Mouse (Mus musculus) adrenal gland, adult 8-10 months (tissue): ENCODE data around the gene Tmem37. TPM values are rescaled to one million over a fixed set of nuclear protein-coding genes. Genes with fewer than 3 reads are reported as not detected.
A peak's percentile ranks its signal among the peaks of the same experiment; 100 is the strongest.

Experiments used
- DNase-seq: peaks from one replicate; pipeline ENCODE4 v3.0.0; 2022
- total RNA-seq, 4 experiments: library from RNA; stranded (reverse); gene quantifications; 2 replicates each; pipeline ENCODE4 v1.2.4; 2022

Gene Tmem37
- total RNA-seq: 10 to 100 TPM in 2 of 4 experiments, 1 to 10 TPM in 2; 8.7 to 21.2 (median 14.5) TPM

GRCm38 (mm10) chr1:120073519-120074306 is at the start of gene Tmem37:
TSS of gene Tmem37 (minus strand) at chr1:120074074.
- peak; percentile 70 for DNase-seq

DNA sequence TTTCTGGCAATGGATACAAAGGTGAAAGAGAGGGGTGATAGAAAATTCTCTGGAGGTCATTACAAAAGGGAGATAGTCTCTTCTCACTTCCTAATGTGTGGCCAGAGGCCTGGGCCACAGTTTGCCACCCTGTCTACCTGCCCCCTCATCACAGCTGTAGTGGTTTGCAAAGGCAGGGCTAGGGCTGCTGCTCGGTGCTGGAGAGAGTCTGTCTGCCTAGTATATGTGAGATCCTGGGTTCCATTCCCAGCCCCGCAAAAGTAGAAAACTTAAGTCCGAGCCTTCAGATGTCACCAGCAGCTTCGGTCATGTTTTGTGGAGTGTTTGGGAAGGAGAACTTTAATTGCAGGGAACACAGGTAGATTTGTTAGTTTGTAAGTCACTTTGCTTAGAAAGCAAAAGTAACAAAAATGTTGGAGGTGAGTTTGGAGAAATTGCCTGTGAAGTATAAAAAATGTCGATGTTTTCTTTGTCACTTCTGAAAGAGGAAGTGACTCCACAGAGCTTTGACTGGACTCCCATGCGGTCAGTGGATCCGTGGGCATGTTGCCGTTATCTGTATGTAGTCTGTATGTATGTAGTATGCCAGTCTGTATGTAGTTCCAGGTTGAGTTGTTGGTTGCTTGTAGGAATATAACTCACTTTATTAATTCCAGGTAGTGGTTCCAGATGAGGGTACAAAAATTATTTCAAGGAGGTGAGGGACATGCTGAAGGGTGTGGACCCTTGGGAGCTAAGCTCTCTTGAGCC is 48.9 kb upstream of the Tmem37 start:
- DNase-seq: no peak

DNA sequence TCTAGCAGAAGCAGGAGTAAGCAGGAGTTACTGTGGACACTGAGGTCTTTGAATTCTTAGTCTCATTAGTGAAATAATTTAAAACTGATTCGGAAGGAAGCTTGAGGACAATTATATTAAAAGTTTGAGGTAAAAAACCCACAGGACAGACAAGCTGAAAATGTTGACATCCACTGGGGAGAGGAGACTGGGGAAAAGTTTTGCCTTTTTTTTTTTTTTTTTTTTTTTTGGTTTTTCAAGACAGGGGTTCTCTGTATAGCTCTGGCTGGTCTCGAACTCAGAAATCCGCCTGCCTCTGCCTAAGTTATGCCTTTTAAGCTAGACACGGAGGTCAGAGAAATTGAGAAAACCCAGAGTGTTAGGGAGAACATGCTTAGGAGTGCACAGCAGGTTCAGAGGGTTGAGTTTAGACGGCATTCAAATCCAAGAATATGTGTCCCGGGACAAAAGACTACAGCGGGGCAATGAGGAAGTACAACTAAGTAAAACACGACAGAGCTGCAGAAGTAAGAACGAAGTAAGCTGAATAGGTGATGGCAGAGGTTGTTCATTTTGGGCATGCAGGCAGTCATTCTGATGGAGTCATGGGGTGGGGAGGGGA is 48.2 kb upstream of the Tmem37 start:
- no peak for DNase-seq

DNA sequence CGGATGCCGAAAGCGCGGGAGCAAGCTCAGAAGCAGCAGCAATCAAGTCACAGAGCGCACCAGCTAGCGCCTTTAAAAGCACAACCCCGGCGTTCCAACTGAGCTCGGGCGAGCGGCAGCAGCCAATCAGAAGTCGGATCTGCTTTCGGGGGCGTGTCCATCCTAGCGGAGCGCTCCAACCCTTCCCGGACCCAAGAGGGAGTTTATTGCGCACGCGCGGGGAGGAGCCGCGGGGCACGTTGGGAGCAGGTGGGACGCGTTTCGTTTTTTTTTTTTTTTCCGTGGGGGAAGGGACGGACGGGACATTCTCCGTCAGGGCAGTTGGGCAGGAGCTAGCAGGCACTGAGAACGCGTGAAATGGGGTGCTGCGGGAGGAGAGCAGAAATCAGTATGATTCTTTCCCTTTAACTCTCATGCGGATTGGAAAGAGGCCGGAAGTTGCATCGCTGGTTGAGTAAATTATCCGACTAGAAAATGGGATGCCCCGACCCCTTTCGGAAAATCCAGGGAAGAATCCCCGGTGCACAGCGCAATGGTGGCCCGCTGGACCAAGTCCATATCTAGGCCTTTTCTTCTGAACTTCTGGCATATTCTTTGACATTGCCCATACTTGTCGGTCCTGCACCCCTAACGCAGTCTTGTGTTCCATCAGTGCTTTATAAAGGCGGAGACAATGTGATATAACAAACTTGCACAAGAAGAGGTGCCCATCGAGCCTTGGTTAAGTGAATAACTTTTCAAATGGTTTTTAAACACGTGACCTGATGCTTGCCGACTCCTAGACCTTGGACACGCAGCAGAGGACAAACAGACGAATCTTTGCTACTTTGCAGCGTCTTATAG is 47.3 kb upstream of the Tmem37 start, which contains the start of the genes Dbi and 3110009E18Rik:
Gene Dbi (minus strand): TSS at position 110 of the 843 bp plus-strand sequence.
Gene 3110009E18Rik (plus strand): TSS at position 219 of the 843 bp plus-strand sequence.
- DNase-seq: peak; percentile 99

DNA sequence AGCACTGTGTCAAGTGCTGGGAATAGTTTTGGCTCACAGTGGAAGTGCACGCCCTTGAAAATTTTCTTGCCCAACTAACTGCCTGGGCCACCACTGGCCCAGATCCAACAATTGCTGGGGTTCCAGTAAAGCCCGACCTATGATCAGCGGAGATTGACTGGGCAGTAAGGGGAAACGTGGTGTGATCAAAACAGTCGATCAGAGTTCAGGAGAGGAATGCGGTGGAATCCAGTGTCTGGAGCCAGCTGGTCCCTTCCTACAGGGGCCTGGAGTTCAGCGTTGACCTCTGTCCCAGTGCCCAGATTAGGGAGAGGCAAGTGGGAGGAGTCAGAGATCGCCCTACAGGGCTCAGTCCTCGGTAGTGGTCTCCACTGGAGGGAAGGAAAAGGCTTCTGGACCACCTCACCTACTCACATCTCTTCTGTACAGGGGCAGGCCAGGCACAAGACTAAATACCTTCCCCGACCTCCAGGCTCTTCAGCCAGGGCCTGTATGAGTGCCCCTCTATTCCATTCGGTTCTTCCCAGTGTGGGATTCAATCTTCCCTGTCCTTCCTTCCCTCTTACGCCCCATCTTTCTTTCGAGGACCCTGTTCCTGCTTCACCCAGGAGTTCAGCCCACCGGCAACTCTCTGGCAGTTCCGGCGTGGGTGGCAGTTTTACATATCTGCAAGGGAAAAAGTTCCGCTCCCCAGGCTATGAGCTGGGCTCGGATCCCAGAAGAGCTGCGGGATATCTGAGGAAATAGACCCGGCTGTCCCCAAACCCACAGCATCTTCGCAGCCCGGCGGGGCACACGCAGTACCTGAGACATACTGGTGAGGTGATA is 46.5 kb upstream of the Tmem37 start:
- DNase-seq: peak; percentile 77

- DNase-seq: no peak
These were observed 45.5 kb upstream of the Tmem37 start for GRCm38 (mm10) chr1:120119389-120119788.

DNA sequence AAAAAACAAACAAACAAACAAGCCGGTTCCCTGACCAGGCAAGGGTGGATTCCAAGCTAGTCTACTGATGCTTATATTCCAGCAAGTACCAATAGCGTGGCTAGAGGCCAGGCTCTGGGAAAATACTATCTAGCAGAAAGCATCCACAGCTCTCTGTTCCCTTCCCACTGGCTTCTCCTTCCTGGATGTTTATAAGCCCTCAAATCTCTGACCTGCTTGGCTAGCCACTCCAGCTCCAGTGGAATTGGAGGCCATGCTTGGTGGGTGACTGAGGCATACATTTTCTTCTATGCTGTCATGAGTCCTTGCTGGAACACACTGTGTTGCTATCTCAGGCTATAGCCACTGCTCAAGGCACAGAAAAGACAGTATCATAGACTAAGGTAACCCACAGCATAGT is 45.0 kb upstream of the Tmem37 start:
- DNase-seq: no peak

DNA sequence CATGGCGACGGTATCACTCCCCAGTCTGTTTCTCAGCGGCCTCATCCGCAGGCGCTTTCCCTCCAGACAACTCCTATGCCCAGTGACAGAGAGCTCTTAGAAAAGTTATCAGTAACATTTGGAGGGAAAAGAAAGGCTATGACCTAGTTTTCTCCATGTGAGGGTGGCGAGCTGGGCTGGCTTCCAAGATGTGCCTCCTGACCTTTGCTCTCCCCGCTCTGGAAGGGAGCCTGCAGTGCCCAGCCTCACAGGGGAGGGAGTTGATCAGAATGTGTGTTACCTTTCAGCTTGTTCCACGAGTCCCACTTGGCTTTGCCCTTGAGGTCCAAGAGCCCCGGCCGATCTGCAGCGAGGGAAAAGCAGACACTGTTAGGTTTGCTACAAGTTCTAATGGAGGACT is 42.2 kb upstream of the Tmem37 start:
- DNase-seq: peak; percentile 72

DNA sequence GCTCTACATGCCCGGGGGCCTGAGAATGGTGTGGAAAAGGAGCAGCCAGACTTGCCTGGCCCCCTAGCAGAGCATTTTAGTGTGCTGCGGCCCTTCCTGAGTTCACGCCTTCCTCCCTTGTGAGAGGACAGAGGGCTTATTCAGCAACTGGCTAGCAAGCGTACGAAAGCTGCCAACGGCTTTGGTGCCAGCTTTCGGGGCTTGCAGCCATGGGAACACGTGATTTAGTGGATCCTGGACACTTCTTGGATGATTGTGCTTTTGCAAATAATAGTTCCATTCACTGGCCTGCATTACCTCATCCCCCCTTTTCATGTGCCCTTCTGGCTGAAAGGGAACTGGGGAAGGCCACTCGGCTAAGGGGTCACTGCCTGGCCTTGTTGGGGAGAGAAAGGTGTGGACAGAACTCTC is 41.8 kb upstream of the Tmem37 start:
- DNase-seq: peak; percentile 71

GRCm38 (mm10) chr1:120112251-120113187 is 38.6 kb upstream of the Tmem37 start:
- DNase-seq: no peak

- no peak for DNase-seq
These were observed 37.9 kb upstream of the Tmem37 start for GRCm38 (mm10) chr1:120111766-120112165.

- DNase-seq: no peak
These were observed 36.0 kb upstream of the Tmem37 start for GRCm38 (mm10) chr1:120109741-120110432.

DNA sequence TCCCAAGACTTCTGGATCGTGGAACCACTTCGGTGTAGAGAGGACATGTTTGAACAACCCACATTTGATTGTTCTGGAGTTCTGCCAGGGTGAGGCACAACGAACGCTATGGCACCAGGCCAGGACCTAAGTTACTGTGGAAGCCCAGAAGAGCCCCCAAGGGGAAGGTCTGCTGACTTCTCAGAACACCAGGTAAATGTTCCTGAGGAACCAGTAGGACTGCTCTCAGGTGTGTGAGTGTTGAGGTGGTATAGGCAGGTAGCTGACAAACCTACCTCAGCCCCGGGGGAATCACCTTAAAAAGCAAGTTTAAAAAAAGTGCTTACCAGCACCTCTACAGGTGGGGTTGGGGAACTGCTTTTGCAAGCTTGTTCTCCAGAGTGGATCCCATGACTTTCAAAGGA is 31.7 kb upstream of the Tmem37 start:
- DNase-seq: no peak

GRCm38 (mm10) chr1:120101227-120101609 is 27.3 kb upstream of the Tmem37 start:
- DNase-seq: no peak

DNA sequence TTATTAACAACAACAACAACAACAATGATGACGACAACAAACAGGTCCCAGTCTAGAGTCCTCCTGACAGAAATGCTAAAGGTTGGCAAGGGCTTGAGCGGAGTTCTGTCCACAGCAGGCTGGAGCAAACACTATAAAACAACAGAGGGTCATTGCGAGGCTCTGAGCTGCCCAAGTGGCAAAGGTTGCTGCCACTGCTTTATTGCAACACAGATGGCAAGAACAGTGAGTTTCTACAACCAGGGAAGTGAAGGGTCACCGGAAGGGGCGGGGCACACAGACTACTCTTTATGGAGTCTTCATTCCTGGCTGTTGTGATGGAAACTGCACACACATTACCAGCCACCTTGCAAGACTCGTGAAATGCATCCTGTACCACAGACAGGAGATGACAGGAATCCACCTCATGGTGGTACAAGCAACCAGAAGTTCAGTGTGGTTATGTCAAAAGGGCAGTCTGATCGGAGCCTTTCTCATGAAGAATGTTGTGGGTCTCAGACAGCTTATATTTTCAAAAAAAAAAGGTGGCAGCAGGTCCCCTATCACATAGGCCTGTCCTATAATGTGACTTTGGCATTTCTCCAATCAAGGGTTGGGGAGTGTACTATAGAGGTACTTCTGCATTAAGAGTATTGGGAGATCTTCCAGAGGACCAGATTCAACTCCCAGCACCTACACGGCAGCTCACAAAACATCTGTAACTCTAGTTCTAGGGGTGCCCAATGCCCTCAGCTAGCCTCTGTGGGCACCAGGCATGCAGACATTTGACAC is 26.8 kb upstream of the Tmem37 start:
- no peak for DNase-seq

GRCm38 (mm10) chr1:120099483-120099882 is 25.6 kb upstream of the Tmem37 start:
- DNase-seq: no peak

DNA sequence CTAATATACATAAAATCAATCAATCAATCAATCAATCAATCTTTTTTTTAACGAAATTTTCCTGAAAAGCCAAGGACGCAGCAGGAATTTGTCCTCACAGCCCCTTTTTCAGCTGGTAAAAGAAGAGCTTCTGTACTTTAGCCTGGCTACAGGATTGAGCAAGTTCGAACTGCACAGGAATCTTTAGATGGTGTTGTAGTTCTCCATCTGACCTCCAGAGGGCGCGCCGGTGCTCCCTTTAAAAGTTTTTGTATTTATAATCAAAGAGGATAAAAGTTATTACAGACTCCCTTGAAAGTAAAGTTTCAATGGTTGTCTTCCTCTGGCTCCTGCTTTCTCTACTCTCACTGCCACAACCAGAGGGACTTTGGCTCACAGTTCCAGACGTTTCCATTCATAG is 24.5 kb upstream of the Tmem37 start:
- peak; percentile 54 for DNase-seq

DNA sequence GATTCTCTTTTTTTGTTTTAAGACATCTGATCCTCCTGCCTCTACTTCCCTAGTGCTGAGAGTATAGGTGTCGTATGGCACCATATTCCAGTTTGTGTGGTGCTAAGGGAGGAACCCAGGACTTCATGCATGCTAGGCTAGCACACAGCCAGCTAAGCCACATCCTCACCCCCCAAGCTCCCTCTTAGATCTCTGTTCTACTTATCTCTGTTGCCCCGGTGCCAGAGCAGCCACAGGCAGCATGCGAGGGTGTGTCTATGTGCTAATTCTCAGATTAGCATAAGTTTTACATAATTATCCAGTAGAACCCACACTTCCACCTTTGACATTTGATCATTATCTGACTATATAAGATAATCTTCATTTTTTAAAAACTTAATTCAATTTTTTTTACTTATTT is 21.0 kb upstream of the Tmem37 start:
- no peak for DNase-seq
